Mouse (Mus musculus) MEL (cell line): ENCODE results near the gene Samd14.

Source experiments
- CTCF ChIP-seq, 3 experiments: IDR thresholded peaks in 2 of 3; conservative IDR thresholded peaks in 1 of 3; 2 replicates each; pipeline ENCODE4 v1.5.1; 2011 to 2012; ENCODE audit warnings: low read length in 3 of 3, low read depth in 2 of 3, mild to moderate bottlenecking in 2 of 3, improper control_type of control experiment in 1 of 3, inconsistent platforms in 1 of 3, mixed read lengths in 1 of 3, moderate library complexity in 1 of 3; ENCODE audit not compliant: control insufficient read depth in 1 of 3, insufficient read depth in 1 of 3, poor library complexity in 1 of 3, severe bottlenecking in 1 of 3
- EP300 ChIP-seq, 2 experiments: IDR thresholded peaks; 2 replicates each; pipeline ENCODE4 v1.6.1; 2011; ENCODE audit warnings: improper control_type of control experiment in 2 of 2, low read length in 2 of 2, low read depth in 1 of 2, mild to moderate bottlenecking in 1 of 2

- TF ChIP-seq CTCF (IDR thresholded peaks at IDR 0.05 in 2 of 3, conservative IDR thresholded peaks at IDR 0.05 in 1 of 3; ENCODE audit: control insufficient read depth in 1 of 3, insufficient read depth in 1 of 3, low read depth in 2 of 3, low read length in 3 of 3, poor library complexity in 1 of 3, severe bottlenecking in 1 of 3) (no peak), EP300 (IDR thresholded peaks at IDR 0.05; ENCODE audit: low read depth in 1 of 2, low read length in 2 of 2) (no peak)
These were observed 26.8 kb downstream of the Samd14 start for GRCm38 (mm10) chr11:95036521-95036920.
